ENCODE assay signal across 1 mouse cellular context in the genomic region with DNA sequence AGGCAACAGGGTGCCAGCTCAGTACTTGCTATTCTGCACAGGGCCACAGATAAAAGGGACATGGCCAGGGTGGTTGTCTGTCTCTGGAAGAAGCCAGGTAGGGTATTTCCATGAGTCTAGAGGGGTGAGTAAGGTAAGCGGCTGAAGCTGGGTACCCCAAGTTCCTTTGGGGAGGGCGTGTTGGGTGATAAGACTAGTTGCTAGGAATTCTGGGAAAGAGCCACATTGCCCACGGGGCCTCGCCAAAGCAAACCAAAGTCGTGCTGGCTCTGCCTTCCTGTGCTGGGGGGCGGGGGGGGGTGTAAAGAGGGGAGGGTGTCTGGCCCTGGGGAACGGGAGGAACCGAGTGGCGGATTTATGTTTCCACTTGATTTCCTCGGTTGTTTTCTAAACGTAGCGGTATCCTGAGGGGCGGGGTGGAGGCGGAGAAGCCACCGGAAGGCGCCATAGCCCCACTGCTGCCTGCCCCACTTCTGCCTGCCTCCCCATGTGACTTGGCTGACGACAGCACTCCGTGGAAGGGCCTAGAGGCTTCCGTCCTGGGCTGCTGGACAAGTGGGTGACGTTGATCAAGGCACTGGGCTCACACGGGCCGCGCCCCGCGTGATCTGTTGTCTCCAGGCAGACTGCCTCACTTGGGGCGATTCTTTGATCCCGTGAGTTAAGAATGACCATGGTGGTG.
A peak's percentile ranks its signal among the peaks of the same experiment; 100 is the strongest.
TF ChIP-seq lines count a peak whose summit lies in the region.

No protein-coding gene starts in this region.

TF ChIP-seq in CH12.LX, 34 proteins besides CTCF, POLR2A, EP300 and RAD21 (continued from another document):
- peak; percentile 80 for TF ChIP-seq USF1 (IDR thresholded peaks at IDR 0.05; ENCODE audit: low read depth, low read length)
- TF ChIP-seq IRF4 (IDR thresholded peaks at IDR 0.05; ENCODE audit: low read depth, low read length), result 0 out of 2 replicates have a peak, but pooled peaks have one; percentile 15
- no peak for TF ChIP-seq GABPA (IDR thresholded peaks at IDR 0.05; ENCODE audit: insufficient replicate concordance, low read depth, low read length)
- TF ChIP-seq UBTF (IDR thresholded peaks at IDR 0.05; ENCODE audit: low read depth, low read length), result no peak
- TF ChIP-seq TBP (conservative IDR thresholded peaks at IDR 0.05; ENCODE audit: low read depth, low read length), result peak; percentile 66; the same call in 1 of the 2 replicates
- peak; percentile 52; the same call in 1 of the 2 replicates for TF ChIP-seq ETS1 (conservative IDR thresholded peaks at IDR 0.05; ENCODE audit: low read depth, low read length)
- TF ChIP-seq ELF1 (IDR thresholded peaks at IDR 0.05; ENCODE audit: low read depth, low read length), result peak; percentile 64; the same call in 1 of the 2 replicates
- 0 out of 2 replicates have a peak, but pooled peaks have one; percentile 53 for TF ChIP-seq KAT2A (IDR thresholded peaks at IDR 0.05; ENCODE audit: insufficient replicate concordance, low read length)
- TF ChIP-seq SMC3 (IDR thresholded peaks at IDR 0.05; ENCODE audit: low read depth, low read length), result no peak
- peak; percentile 84; the same call in 1 of the 2 replicates for TF ChIP-seq ZMIZ1 (IDR thresholded peaks at IDR 0.05; ENCODE audit: low read depth, low read length)
- peak; percentile 33; the same call in 1 of the 2 replicates for TF ChIP-seq NRF1 (IDR thresholded peaks at IDR 0.05; ENCODE audit: low read depth, low read length)
- TF ChIP-seq USF2 (conservative IDR thresholded peaks at IDR 0.05; ENCODE audit: low read depth, low read length), result peak; percentile 59
- peak; percentile 78 for TF ChIP-seq TCF12 (IDR thresholded peaks at IDR 0.05; ENCODE audit: low read depth, low read length)
- TF ChIP-seq MAX (IDR thresholded peaks at IDR 0.05; ENCODE audit: low read length), result peak; percentile 91
- no peak for TF ChIP-seq RCOR1 (conservative IDR thresholded peaks at IDR 0.05; ENCODE audit: low read depth, low read length)
TF ChIP-seq in CH12.LX: peak in this region for 21.
